Mouse (Mus musculus) naive thymus-derived CD4-positive, alpha-beta T cell, adult 2 months (primary cell): ENCODE data around the gene Hoxb6.

ENCODE experiments used
- DNase-seq: peaks from one replicate; pipeline ENCODE4 v3.0.0-alpha.2; 2011; ENCODE audit warnings: low read depth

The Hoxb6 gene

GRCm38 (mm10) chr11:96269869-96270268 lies 22.4 kb upstream of the Hoxb6 start:
- DNase-seq, result no peak

GRCm38 (mm10) chr11:96270996-96271540 lies 21.2 kb upstream of the Hoxb6 start, which contains the start of gene Hoxb9:
Gene Hoxb9, plus strand, starts transcription at chr11:96271457.
- peak; percentile 43 for DNase-seq

GRCm38 (mm10) chr11:96271541-96272011 lies 20.7 kb upstream of the Hoxb6 start:
- peak; percentile 29 for DNase-seq

GRCm38 (mm10) chr11:96272024-96272921 lies 20.0 kb upstream of the Hoxb6 start:
- peak; percentile 27 for DNase-seq

- DNase-seq, result no peak
These were observed 17.8 kb upstream of the Hoxb6 start for GRCm38 (mm10) chr11:96274428-96274827.

- DNase-seq, result no peak
These were observed 16.4 kb upstream of the Hoxb6 start for GRCm38 (mm10) chr11:96275896-96276295.

- no peak for DNase-seq
These were observed 14.9 kb upstream of the Hoxb6 start for GRCm38 (mm10) chr11:96277151-96278044.

GRCm38 (mm10) chr11:96278324-96278723 lies 14.0 kb upstream of the Hoxb6 start:
- no peak for DNase-seq

GRCm38 (mm10) chr11:96278773-96279172 lies 13.5 kb upstream of the Hoxb6 start:
- DNase-seq, result peak; percentile 92

- no peak for DNase-seq
These were observed 12.6 kb upstream of the Hoxb6 start for GRCm38 (mm10) chr11:96279421-96280233.

- no peak for DNase-seq
These were observed 11.6 kb upstream of the Hoxb6 start for GRCm38 (mm10) chr11:96280399-96281378.

- no peak for DNase-seq
These were observed 10.9 kb upstream of the Hoxb6 start for GRCm38 (mm10) chr11:96281396-96281795.

- DNase-seq, result no peak
These were observed 10.3 kb upstream of the Hoxb6 start, which contains the start of gene Hoxb8 for GRCm38 (mm10) chr11:96281855-96282570. Gene Hoxb8, plus strand, starts transcription at chr11:96281905.

GRCm38 (mm10) chr11:96282795-96283430 lies 9.4 kb upstream of the Hoxb6 start:
- no peak for DNase-seq

GRCm38 (mm10) chr11:96284041-96284749 lies 8.1 kb upstream of the Hoxb6 start:
- DNase-seq, result peak; percentile 57

- DNase-seq, result no peak
These were observed 7.2 kb upstream of the Hoxb6 start for GRCm38 (mm10) chr11:96284774-96285734.
